Mouse (Mus musculus): ENCODE results near the gene Rpa1.

Gene Rpa1

GRCm38 (mm10) chr11:75265545-75265944 lies 82.6 kb downstream of the Rpa1 start:
- intact Hi-C loops (cut with DNase I), result no loop called here

- intact Hi-C loops (cut with DNase I), result no loop called here
Measured at GRCm38 (mm10) chr11:75264550-75264949, 83.6 kb downstream of the Rpa1 start.

- intact Hi-C loops (cut with DNase I), result no loop called here
Measured at GRCm38 (mm10) chr11:75263964-75264312, 84.2 kb downstream of the Rpa1 start.

- intact Hi-C loops (cut with DNase I), result no loop called here
Measured at GRCm38 (mm10) chr11:75263274-75263963, 84.7 kb downstream of the Rpa1 start.

- intact Hi-C loops (cut with DNase I), result no loop called here
Measured at GRCm38 (mm10) chr11:75262791-75263190, 85.3 kb downstream of the Rpa1 start.

GRCm38 (mm10) chr11:75262181-75262580 lies 85.9 kb downstream of the Rpa1 start:
- intact Hi-C loops (cut with DNase I), result no loop called here

- intact Hi-C loops (cut with DNase I), result no loop called here
Measured at GRCm38 (mm10) chr11:75261730-75262129, 86.4 kb downstream of the Rpa1 start.

- intact Hi-C loops (cut with DNase I), result no loop called here
Measured at GRCm38 (mm10) chr11:75261016-75261415, 87.1 kb downstream of the Rpa1 start.

GRCm38 (mm10) chr11:75259996-75260561 lies 88.0 kb downstream of the Rpa1 start:
- intact Hi-C loops (cut with DNase I), result no loop called here

GRCm38 (mm10) chr11:75259416-75259815 lies 88.7 kb downstream of the Rpa1 start:
- intact Hi-C loops (cut with DNase I), result no loop called here

- intact Hi-C loops (cut with DNase I), result no loop called here
Measured at GRCm38 (mm10) chr11:75257056-75257648, 91.0 kb downstream of the Rpa1 start.

- intact Hi-C loops (cut with DNase I), result no loop called here
Measured at GRCm38 (mm10) chr11:75255330-75255729, 92.8 kb downstream of the Rpa1 start.

GRCm38 (mm10) chr11:75254252-75254912 lies 93.7 kb downstream of the Rpa1 start:
- intact Hi-C loops (cut with DNase I), result loop anchor here (5.0 kb wide), 1 partner anchor 38 kb away; no protein-coding TSS in a partner anchor

- intact Hi-C loops (cut with DNase I), result loop anchor here (5.0 kb wide), 1 partner anchor 41 kb away; no protein-coding TSS in a partner anchor
Measured at GRCm38 (mm10) chr11:75251557-75252070, 96.5 kb downstream of the Rpa1 start.

GRCm38 (mm10) chr11:75251006-75251512 lies 97.1 kb downstream of the Rpa1 start:
- intact Hi-C loops (cut with DNase I), result loop anchor here (5.0 kb wide), 1 partner anchor 41 kb away; no protein-coding TSS in a partner anchor

- intact Hi-C loops (cut with DNase I), result no loop called here
Measured at GRCm38 (mm10) chr11:75249588-75249987, 98.5 kb downstream of the Rpa1 start.

Small RNA genes within 50 kb of the gene (microRNA-seq; reads per million reads assigned to microRNA genes)
- 0 reads per million in 2 experiments for gene Gm47300

Measured in adrenal gland (tissue).